9 mouse cellular contexts compared by ENCODE assay signal in the genomic region with DNA sequence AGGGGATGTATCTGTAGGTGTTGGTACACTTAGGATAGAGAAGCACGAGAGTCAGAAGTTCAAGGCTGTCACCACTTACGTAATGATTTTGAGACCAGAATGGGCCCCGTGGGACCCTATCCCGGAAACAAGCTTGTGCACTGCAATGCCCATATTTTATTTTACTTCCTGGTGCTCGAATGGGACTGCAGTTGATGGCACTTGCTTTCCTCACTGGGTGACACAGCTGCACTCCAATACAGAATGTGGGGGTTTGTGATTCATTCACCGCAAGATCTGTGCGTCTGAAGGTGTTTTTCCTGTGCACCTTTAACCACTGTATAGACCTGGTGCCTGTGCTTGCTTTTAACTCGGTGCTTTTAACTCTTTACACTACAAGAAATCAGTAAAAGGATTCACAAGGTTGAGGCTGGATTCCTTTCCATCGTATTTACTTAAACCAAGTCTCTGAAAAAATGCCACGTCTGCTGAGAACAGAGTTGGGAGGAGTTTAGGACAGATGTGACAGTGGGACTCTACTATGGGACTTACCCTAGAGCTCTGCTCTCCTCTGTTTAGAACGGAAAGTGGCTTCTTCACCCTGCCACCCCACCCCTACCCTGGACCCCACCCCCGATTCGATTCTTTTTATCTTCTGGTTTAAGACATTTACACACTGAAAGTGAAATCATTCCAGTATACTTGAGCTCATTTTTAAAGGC.
DNase-seq lines count a peak whose midpoint lies in the region; ATAC-seq and TF ChIP-seq lines count a peak whose summit lies in the region.
"Had no signal": no experiment of that assay in that cellular context is flagged by ENCODE, and none has a peak within 500 bp of the region (broad histone marks: within the 10 kb centered on the region; RNA-seq: fewer than 3 reads in every experiment).

No protein-coding gene starts in this region.

- H3K4me1 ChIP-seq in heart, embryonic 16.5 days (ENCODE audit: control insufficient read depth, insufficient read depth, low read length) = 0 out of 2 replicates have a peak, but pooled peaks cover 2% of the 10 kb centered on the region
- H3K4me1 ChIP-seq in heart, embryonic 10.5 days = peaks cover 10% of the 10 kb centered on the region; the same call in 1 of the 2 replicates
- H3K4me1 ChIP-seq in liver, embryonic 14.5 days (replicated peaks; ENCODE audit: control insufficient read depth in 2 of 2, insufficient read depth in 2 of 2, low read length in 1 of 2) = peaks cover 57 to 65% of the 10 kb centered on the region in 2 experiments

- no peaks in the 10 kb centered on the region for H3K36me3 ChIP-seq in heart, embryonic 16.5 days (ENCODE audit: control insufficient read depth, insufficient read depth)
- H3K36me3 ChIP-seq in heart, embryonic 10.5 days = no peaks in the 10 kb centered on the region
- no peaks in the 10 kb centered on the region for H3K36me3 ChIP-seq in liver, embryonic 14.5 days (replicated peaks; ENCODE audit: control insufficient read depth, insufficient read depth, low read depth)

- H3K27ac ChIP-seq in heart, embryonic 16.5 days (ENCODE audit: low read length) = peak overlapping the region; percentile 61
- no peak overlapping the region for H3K27ac ChIP-seq in heart, embryonic 10.5 days
- no peak overlapping the region for H3K27ac ChIP-seq in liver, embryonic 14.5 days
- no peak overlapping the region for H3K27ac ChIP-seq in layer of hippocampus, adult 2 months

- no peak for TF ChIP-seq EP300 in liver, embryonic 14.5 days (IDR thresholded peaks at IDR 0.05; ENCODE audit: low read depth)

- 62% methylated on average over 13 of the region's 13 CpGs for WGBS in heart, embryonic 16.5 days
- 75% methylated on average over 13 of the region's 13 CpGs for whole genome bisulfite sequencing in heart, embryonic 10.5 days
- WGBS in liver, embryonic 14.5 days (ENCODE audit: insufficient replicate concordance) = 36% methylated on average over 13 of the region's 13 CpGs

- H3K9me3 ChIP-seq in heart, embryonic 16.5 days (replicated peaks; ENCODE audit: control insufficient read depth, low read length) = no peaks in the 10 kb centered on the region
- H3K9me3 ChIP-seq in heart, embryonic 10.5 days = no peaks in the 10 kb centered on the region
- H3K9me3 ChIP-seq in liver, embryonic 14.5 days (ENCODE audit: control insufficient read depth, low read length) = no peaks in the 10 kb centered on the region

- ATAC-seq in heart, embryonic 16.5 days (replicated peaks; ENCODE audit: extremely low read depth, insufficient read depth, low FRiP score) = no peak
- no peak for ATAC-seq in liver, embryonic 14.5 days (ENCODE audit: insufficient read depth)
- ATAC-seq: intestine, embryonic 16.5 days had no signal

- H3K9ac ChIP-seq in heart, embryonic 16.5 days (ENCODE audit: low read length) = no peak overlapping the region
- H3K9ac ChIP-seq in liver, embryonic 14.5 days (replicated peaks) = 0 out of 2 replicates have a peak overlapping the region, but pooled peaks have one; percentile 10

- no peak overlapping the region for H3K4me2 ChIP-seq in heart, embryonic 16.5 days (ENCODE audit: low read depth, low read length)
- H3K4me2 ChIP-seq in liver, embryonic 14.5 days (ENCODE audit: low read depth) = peak overlapping the region; percentile 0; the same call in 1 of the 2 replicates

- H3K27me3 ChIP-seq in heart, embryonic 16.5 days (ENCODE audit: control insufficient read depth, insufficient read depth, low read length) = no peaks in the 10 kb centered on the region
- no peaks in the 10 kb centered on the region for H3K27me3 ChIP-seq in heart, embryonic 10.5 days (ENCODE audit: insufficient read depth, poor library complexity, severe bottlenecking)
- no peaks in the 10 kb centered on the region for H3K27me3 ChIP-seq in liver, embryonic 14.5 days (ENCODE audit: control insufficient read depth, insufficient read depth, low read length)

- no peak overlapping the region for H3K4me3 ChIP-seq in heart, embryonic 16.5 days (ENCODE audit: low read length)
- no peak overlapping the region for H3K4me3 ChIP-seq in heart, embryonic 10.5 days
- no peak overlapping the region for H3K4me3 ChIP-seq in liver, embryonic 14.5 days (ENCODE audit: insufficient read depth in 1 of 2, low read depth in 2 of 2, low read length in 2 of 2)
- no peak overlapping the region for H3K4me3 ChIP-seq in layer of hippocampus, adult 2 months

- TF ChIP-seq CTCF in liver, embryonic 14.5 days (IDR thresholded peaks at IDR 0.05; ENCODE audit: low read depth) = no peak
- TF ChIP-seq CTCF in layer of hippocampus, adult 2 months (conservative IDR thresholded peaks at IDR 0.05) = no peak

- DNase-seq in heart, embryonic 10.5 days (ENCODE audit: low spot score) = no peak
- DNase-seq in CD8-positive naive resting alpha-beta T cell, adult 2 months (ENCODE audit: low read depth in 2 of 2, low spot score in 2 of 2) = peak; percentile 86 to 87
- no peak for DNase-seq in liver, embryonic 14.5 days (ENCODE audit: low read depth in 3 of 3, low spot score in 3 of 3)
- peak; percentile 59 to 80 for DNase-seq in thymus, adult 18-20 months
- no peak for DNase-seq in layer of hippocampus, adult 2 months (ENCODE audit: low spot score in 2 of 2)
- DNase-seq in cerebellum, adult 9-10 months = no peak
- DNase-seq in urinary bladder, postnatal 14 days (ENCODE audit: low spot score) = no peak

Comparison
In these comparisons a context has a peak if more than half of its experiments do, and no peak if none do; other contexts are left out.
1. DNase-seq: peak in CD8-positive naive resting alpha-beta T cell, adult 2 months (2 of 2) and thymus, adult 18-20 months (2 of 2); none in heart, embryonic 10.5 days (single experiment), liver, embryonic 14.5 days (0 of 3), layer of hippocampus, adult 2 months (0 of 2), cerebellum, adult 9-10 months (single experiment) and urinary bladder, postnatal 14 days (single experiment).